In the genomic region with DNA sequence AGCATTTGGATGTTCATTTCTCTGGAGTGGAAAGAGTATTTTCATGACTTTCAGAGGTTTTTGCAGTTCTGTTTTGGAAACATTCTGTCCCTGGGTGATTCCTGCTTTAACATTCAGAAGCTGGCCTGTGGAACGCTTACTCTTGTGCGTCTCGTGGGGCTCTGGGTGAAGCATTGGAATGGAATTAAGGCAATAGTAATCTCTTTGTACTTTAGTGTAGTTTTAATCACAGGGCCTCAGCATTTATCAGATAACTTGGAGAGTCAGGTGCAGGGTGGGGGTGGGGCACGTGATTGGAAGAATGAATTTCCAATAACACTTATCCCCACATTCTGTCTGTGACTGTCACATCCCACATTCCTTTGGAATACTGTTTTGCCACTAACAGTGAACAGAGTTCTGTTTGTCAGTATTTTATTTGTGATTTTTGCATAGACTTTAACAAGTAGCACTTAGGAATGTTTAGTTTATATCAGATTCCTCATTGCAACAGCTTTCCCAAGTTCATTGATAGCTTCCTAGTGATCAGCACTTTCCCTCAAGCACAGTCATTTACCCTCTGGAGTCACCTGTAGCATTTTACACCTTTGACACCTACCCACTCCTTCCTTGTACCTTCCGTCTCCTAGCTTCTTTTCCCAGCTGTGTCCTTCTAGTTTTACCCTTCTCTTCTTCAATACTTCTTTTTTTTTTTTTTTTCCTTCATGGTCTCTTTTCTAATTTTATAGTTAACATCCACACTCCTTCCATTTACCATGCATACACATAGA, we compare ENCODE assay signal across 18 mouse cellular contexts. TPM values are rescaled to one million over a fixed set of nuclear protein-coding genes. Genes with fewer than 3 reads are reported as not detected.
DNase-seq lines count a peak whose midpoint lies in the region; ATAC-seq and TF ChIP-seq lines count a peak whose summit lies in the region.
"Had no signal": no experiment of that assay in that cellular context is flagged by ENCODE, and none has a peak within 500 bp of the region (broad histone marks: within the 10 kb centered on the region; RNA-seq: fewer than 3 reads in every experiment).

No protein-coding gene starts in this region.

- no peak overlapping the region for H3K27ac ChIP-seq in intestine, embryonic 15.5 days
- no peak overlapping the region for H3K27ac ChIP-seq in intestine, postnatal 0 days (ENCODE audit: low read depth, low read length)
- H3K27ac ChIP-seq in small intestine, adult 2 months (ENCODE audit: insufficient read depth, low read depth, low read length) = peak overlapping the region; percentile 28; the same call in 1 of the 2 replicates
- H3K27ac ChIP-seq in forebrain, embryonic 15.5 days (replicated peaks) = no peak overlapping the region
- H3K27ac ChIP-seq: embryonic facial prominence, embryonic 15.5 days; forebrain, embryonic 10.5 days; hindbrain, embryonic 15.5 days had no signal

- H3K9ac ChIP-seq in intestine, embryonic 15.5 days = no peak overlapping the region
- H3K9ac ChIP-seq in intestine, postnatal 0 days (ENCODE audit: low read depth, low read length) = no peak overlapping the region
- H3K9ac ChIP-seq in forebrain, embryonic 15.5 days (replicated peaks) = no peak overlapping the region
- H3K9ac ChIP-seq: embryonic facial prominence, embryonic 15.5 days; hindbrain, embryonic 15.5 days had no signal

- no peak overlapping the region for H3K4me3 ChIP-seq in intestine, embryonic 15.5 days (replicated peaks)
- H3K4me3 ChIP-seq in intestine, postnatal 0 days (ENCODE audit: low read depth, low read length) = no peak overlapping the region
- H3K4me3 ChIP-seq in small intestine, adult 2 months (ENCODE audit: low read depth, low read length) = no peak overlapping the region
- H3K4me3 ChIP-seq in forebrain, embryonic 15.5 days = no peak overlapping the region
- H3K4me3 ChIP-seq: embryonic facial prominence, embryonic 15.5 days; erythroblast, embryonic 14.5 days; forebrain, embryonic 10.5 days; hindbrain, embryonic 15.5 days had no signal

- no peaks in the 10 kb centered on the region for H3K27me3 ChIP-seq in intestine, embryonic 15.5 days (replicated peaks)
- no peaks in the 10 kb centered on the region for H3K27me3 ChIP-seq in intestine, postnatal 0 days (replicated peaks; ENCODE audit: control insufficient read depth, insufficient read depth, low read length)
- no peaks in the 10 kb centered on the region for H3K27me3 ChIP-seq in small intestine, adult 2 months (ENCODE audit: control insufficient read depth, insufficient read depth, low read length)
- H3K27me3 ChIP-seq in forebrain, embryonic 15.5 days = no peaks in the 10 kb centered on the region
- H3K27me3 ChIP-seq: embryonic facial prominence, embryonic 15.5 days; hindbrain, embryonic 15.5 days; Patski had no signal

- no peak for TF ChIP-seq CTCF in intestine, postnatal 0 days (IDR thresholded peaks at IDR 0.05; ENCODE audit: low read depth)
- TF ChIP-seq CTCF in small intestine, adult 2 months (IDR thresholded peaks at IDR 0.05; ENCODE audit: extremely low read depth, insufficient read length, insufficient replicate concordance, low read depth, low read length) = no peak

- peak; percentile 20 for DNase-seq in gastrocnemius, postnatal 25 days
- no peak for DNase-seq in gastrocnemius, postnatal 14 days
- DNase-seq: adrenal gland, postnatal 14 days; cerebellum, adult 18-20 months; cerebellum, adult 9-11 months; cerebellum, postnatal 36 days had no signal

- H3K36me3 ChIP-seq in intestine, embryonic 15.5 days = no peaks in the 10 kb centered on the region
- H3K36me3 ChIP-seq in intestine, postnatal 0 days (ENCODE audit: control insufficient read depth, insufficient read depth) = no peaks in the 10 kb centered on the region
- no peaks in the 10 kb centered on the region for H3K36me3 ChIP-seq in small intestine, adult 2 months (ENCODE audit: control insufficient read depth, insufficient read depth, low read length)
- H3K36me3 ChIP-seq in forebrain, embryonic 15.5 days = no peaks in the 10 kb centered on the region
- H3K36me3 ChIP-seq: embryonic facial prominence, embryonic 15.5 days; forebrain, embryonic 10.5 days; hindbrain, embryonic 15.5 days had no signal

- 68% methylated on average over 5 of the region's 5 CpGs for WGBS in intestine, embryonic 15.5 days
- WGBS in intestine, postnatal 0 days = 41% methylated on average over 5 of the region's 5 CpGs
- 30% methylated on average over 5 of the region's 5 CpGs for WGBS in small intestine, adult 2 months
- WGBS in forebrain, embryonic 15.5 days = 80% methylated on average over 5 of the region's 5 CpGs

- no peaks in the 10 kb centered on the region for H3K9me3 ChIP-seq in intestine, embryonic 15.5 days
- no peaks in the 10 kb centered on the region for H3K9me3 ChIP-seq in intestine, postnatal 0 days (ENCODE audit: control insufficient read depth)
- no peaks in the 10 kb centered on the region for H3K9me3 ChIP-seq in forebrain, embryonic 15.5 days
- H3K9me3 ChIP-seq: embryonic facial prominence, embryonic 15.5 days; forebrain, embryonic 10.5 days; hindbrain, embryonic 15.5 days had no signal

- intact Hi-C loops in gastrocnemius, postnatal 14 days (cut with DNase I; ENCODE audit: low total_unique reads) = no loop called here

- ATAC-seq in intestine, embryonic 15.5 days = peak; percentile 59
- ATAC-seq in intestine, postnatal 0 days = no peak
- ATAC-seq in forebrain, embryonic 15.5 days (replicated peaks) = no peak
- ATAC-seq in cerebellum, adult (ENCODE audit: insufficient number of reproducible peaks, low FRiP score, low TSS enrichment) = no peak
- ATAC-seq: activated CD4-positive, CD25-positive, alpha-beta regulatory T cell, adult 4 months; forebrain, embryonic 14.5 days; Patski had no signal

- no peak overlapping the region for H3K4me2 ChIP-seq in intestine, embryonic 15.5 days (replicated peaks)
- no peak overlapping the region; the same call in 1 of the 2 replicates for H3K4me2 ChIP-seq in intestine, postnatal 0 days (replicated peaks; ENCODE audit: low read depth)
- H3K4me2 ChIP-seq in forebrain, embryonic 15.5 days (replicated peaks) = no peak overlapping the region
- H3K4me2 ChIP-seq: embryonic facial prominence, embryonic 15.5 days; hindbrain, embryonic 15.5 days had no signal

- H3K4me1 ChIP-seq in intestine, embryonic 15.5 days (replicated peaks) = peaks cover 2% of the 10 kb centered on the region; the same call in 1 of the 2 replicates
- H3K4me1 ChIP-seq in intestine, postnatal 0 days (replicated peaks; ENCODE audit: control insufficient read depth, insufficient read depth, low read length) = no peaks in the 10 kb centered on the region; the same call in 1 of the 2 replicates
- H3K4me1 ChIP-seq in small intestine, adult 2 months (ENCODE audit: control insufficient read depth, insufficient read depth, insufficient read length, low read length) = peaks cover 5% of the 10 kb centered on the region; the same call in 1 of the 2 replicates
- H3K4me1 ChIP-seq in forebrain, embryonic 15.5 days = no peaks in the 10 kb centered on the region
- H3K4me1 ChIP-seq: embryonic facial prominence, embryonic 15.5 days; forebrain, embryonic 10.5 days; hindbrain, embryonic 15.5 days had no signal

- no peak for TF ChIP-seq POLR2A in small intestine, adult 2 months (IDR thresholded peaks at IDR 0.05; ENCODE audit: low read depth, low read length)

RNA-seq across cellular contexts. Expression of gene Lyrm4, which starts 23.1 kb away (rescaled TPM):
- 1 to 10 TPM; 5.8 TPM for total RNA-seq in gastrocnemius, postnatal 25 days (2021)
- 1 to 10 TPM; 4.4 to 5.2 TPM for total RNA-seq in gastrocnemius, postnatal 14 days (2021)
- 25.7 and 25.9 TPM in 2 replicates for polyA plus RNA-seq in intestine, embryonic 15.5 days (2015; fragmentation: Nextera tagmentation; extraction: Ambion mirVana)
- 15.1 and 16.9 TPM in 2 replicates for polyA plus RNA-seq in intestine, postnatal 0 days (2015; fragmentation: Nextera tagmentation; extraction: Ambion mirVana)
- 1.3 and 2.6 TPM in 2 replicates for polyA plus RNA-seq in small intestine, adult 2 months (2012; rRNA removed)
- 34.9 and 35.7 TPM in 2 replicates for polyA plus RNA-seq in forebrain, embryonic 15.5 days (2015; fragmentation: Nextera tagmentation; extraction: Ambion mirVana)

RNA-seq across cellular contexts. Expression of gene Fars2, which starts 23.2 kb away (rescaled TPM):
- 10 to 100 TPM; 37.2 to 37.9 TPM for total RNA-seq in gastrocnemius, postnatal 25 days (2021)
- 10 to 100 TPM; 36.5 to 37.9 TPM for total RNA-seq in gastrocnemius, postnatal 14 days (2021)
- 41.8 and 48.9 TPM in 2 replicates for polyA plus RNA-seq in intestine, embryonic 15.5 days (2015; fragmentation: Nextera tagmentation; extraction: Ambion mirVana)
- polyA plus RNA-seq in intestine, postnatal 0 days (2015; fragmentation: Nextera tagmentation; extraction: Ambion mirVana) = 29.8 and 33.9 TPM in 2 replicates
- 23.4 and 42.6 TPM in 2 replicates for polyA plus RNA-seq in small intestine, adult 2 months (2012; rRNA removed)
- 36.5 and 36.6 TPM in 2 replicates for polyA plus RNA-seq in forebrain, embryonic 15.5 days (2015; fragmentation: Nextera tagmentation; extraction: Ambion mirVana)
